Mouse (Mus musculus): ENCODE data around the gene Gm44511. TPM values are rescaled to one million over a fixed set of nuclear protein-coding genes. Genes with fewer than 3 reads are reported as not detected.

The Gm44511 gene
- polyA plus RNA-seq, 1 experiment from 2014 or later: 0.44 TPM

GRCm38 (mm10) chr6:128851151-128851550, 25.0 kb upstream of the Gm44511 start:
- Histone ChIP-seq H3K27ac (ENCODE audit: low read length) (no peak overlapping the region), H3K36me3 (ENCODE audit: control insufficient read depth, insufficient read depth, low read length) (no peaks in the 10 kb centered on the region), H3K4me2 (ENCODE audit: low read depth, low read length) (no peak overlapping the region), H3K4me3 (replicated peaks; ENCODE audit: low read length) (no peak overlapping the region), H3K4me1 (ENCODE audit: control insufficient read depth, insufficient read depth, low read length) (peaks cover 5% of the 10 kb centered on the region; the same call in 1 of the 2 replicates), H3K9me3 (replicated peaks; ENCODE audit: control insufficient read depth, low read length) (no peaks in the 10 kb centered on the region), H3K9ac (ENCODE audit: low read length) (no peak overlapping the region), H3K27me3 (ENCODE audit: control insufficient read depth, insufficient read depth, low read length) (no peaks in the 10 kb centered on the region)
- WGBS: 75% methylated on average over 2 of the region's 2 CpGs
- no peak for ATAC-seq (ENCODE audit: insufficient read depth, low FRiP score)

- ATAC-seq (ENCODE audit: insufficient read depth, low FRiP score): no peak
- no peaks in the 10 kb centered on the region for H3K27me3 ChIP-seq (ENCODE audit: control insufficient read depth, insufficient read depth, low read length)
- H3K4me2 ChIP-seq (ENCODE audit: low read depth, low read length): no peak overlapping the region
- 0 out of 2 replicates have a peak, but pooled peaks cover 2% of the 10 kb centered on the region for H3K4me1 ChIP-seq (ENCODE audit: control insufficient read depth, insufficient read depth, low read length)
- 30% methylated on average over 2 of the region's 2 CpGs for WGBS
- no peak overlapping the region for H3K4me3 ChIP-seq (replicated peaks; ENCODE audit: low read length)
- no peaks in the 10 kb centered on the region for H3K36me3 ChIP-seq (ENCODE audit: control insufficient read depth, insufficient read depth, low read length)
- H3K9me3 ChIP-seq (replicated peaks; ENCODE audit: control insufficient read depth, low read length): no peaks in the 10 kb centered on the region
- H3K27ac ChIP-seq (ENCODE audit: low read length): no peak overlapping the region; the same call in 1 of the 2 replicates
- no peak overlapping the region for H3K9ac ChIP-seq (ENCODE audit: low read length)
Observed at GRCm38 (mm10) chr6:128850671-128851070, 24.6 kb upstream of the Gm44511 start.

- Histone ChIP-seq H3K4me1 (ENCODE audit: control insufficient read depth, insufficient read depth, low read length) (0 out of 2 replicates have a peak, but pooled peaks cover 2% of the 10 kb centered on the region), H3K4me2 (ENCODE audit: low read depth, low read length) (no peak overlapping the region), H3K9me3 (replicated peaks; ENCODE audit: control insufficient read depth, low read length) (no peaks in the 10 kb centered on the region), H3K36me3 (ENCODE audit: control insufficient read depth, insufficient read depth, low read length) (no peaks in the 10 kb centered on the region), H3K27me3 (ENCODE audit: control insufficient read depth, insufficient read depth, low read length) (no peaks in the 10 kb centered on the region), H3K4me3 (replicated peaks; ENCODE audit: low read length) (no peak overlapping the region), H3K27ac (ENCODE audit: low read length) (no peak overlapping the region), H3K9ac (ENCODE audit: low read length) (no peak overlapping the region)
- no peak for ATAC-seq (ENCODE audit: insufficient read depth, low FRiP score)
- 50% methylated on average over 2 of the region's 2 CpGs for WGBS
Observed at GRCm38 (mm10) chr6:128849902-128850301, 23.8 kb upstream of the Gm44511 start.

- Histone ChIP-seq H3K27me3 (ENCODE audit: control insufficient read depth, insufficient read depth, low read length) (no peaks in the 10 kb centered on the region), H3K4me2 (ENCODE audit: low read depth, low read length) (no peak overlapping the region), H3K36me3 (ENCODE audit: control insufficient read depth, insufficient read depth, low read length) (no peaks in the 10 kb centered on the region), H3K9me3 (replicated peaks; ENCODE audit: control insufficient read depth, low read length) (no peaks in the 10 kb centered on the region), H3K9ac (ENCODE audit: low read length) (no peak overlapping the region), H3K4me1 (ENCODE audit: control insufficient read depth, insufficient read depth, low read length) (peaks cover 7% of the 10 kb centered on the region; the same call in 1 of the 2 replicates), H3K27ac (ENCODE audit: low read length) (no peak overlapping the region), H3K4me3 (replicated peaks; ENCODE audit: low read length) (no peak overlapping the region)
- no peak for ATAC-seq (ENCODE audit: insufficient read depth, low FRiP score)
- WGBS: 89% methylated on average over 4 of the region's 4 CpGs
Observed at GRCm38 (mm10) chr6:128847401-128847800, 21.3 kb upstream of the Gm44511 start.

- 76% methylated on average over 6 of the region's 9 CpGs for WGBS
- H3K4me1 ChIP-seq (ENCODE audit: control insufficient read depth, insufficient read depth, low read length): peaks cover 16% of the 10 kb centered on the region; the same call in 1 of the 2 replicates
- ATAC-seq (ENCODE audit: insufficient read depth, low FRiP score): no peak
Observed at GRCm38 (mm10) chr6:128845998-128846542, 20.0 kb upstream of the Gm44511 start.

GRCm38 (mm10) chr6:128845319-128845979, 19.3 kb upstream of the Gm44511 start:
- Histone ChIP-seq H3K9me3 (replicated peaks; ENCODE audit: control insufficient read depth, low read length) (no peaks in the 10 kb centered on the region), H3K9ac (ENCODE audit: low read length) (no peak overlapping the region), H3K4me2 (ENCODE audit: low read depth, low read length) (no peak overlapping the region), H3K27ac (ENCODE audit: low read length) (no peak overlapping the region), H3K4me3 (replicated peaks; ENCODE audit: low read length) (no peak overlapping the region), H3K4me1 (ENCODE audit: control insufficient read depth, insufficient read depth, low read length) (peaks cover 16% of the 10 kb centered on the region; the same call in 1 of the 2 replicates), H3K27me3 (ENCODE audit: control insufficient read depth, insufficient read depth, low read length) (no peaks in the 10 kb centered on the region), H3K36me3 (ENCODE audit: control insufficient read depth, insufficient read depth, low read length) (no peaks in the 10 kb centered on the region)
- 44% methylated on average over 7 of the region's 7 CpGs for WGBS
- ATAC-seq (ENCODE audit: insufficient read depth, low FRiP score): no peak

More at GRCm38 (mm10) chr6:128845998-128846542, 20.0 kb upstream of the Gm44511 start:
- H3K9ac ChIP-seq (ENCODE audit: low read length): no peak overlapping the region
- no peak overlapping the region for H3K4me2 ChIP-seq (ENCODE audit: low read depth, low read length)
- H3K27ac ChIP-seq (ENCODE audit: low read length): no peak overlapping the region
- no peaks in the 10 kb centered on the region for H3K27me3 ChIP-seq (ENCODE audit: control insufficient read depth, insufficient read depth, low read length)
- no peaks in the 10 kb centered on the region for H3K36me3 ChIP-seq (ENCODE audit: control insufficient read depth, insufficient read depth, low read length)
- H3K4me3 ChIP-seq (replicated peaks; ENCODE audit: low read length): no peak overlapping the region
- H3K9me3 ChIP-seq (replicated peaks; ENCODE audit: control insufficient read depth, low read length): no peaks in the 10 kb centered on the region

- Histone ChIP-seq H3K4me3 (replicated peaks; ENCODE audit: low read length) (no peak overlapping the region), H3K4me1 (ENCODE audit: control insufficient read depth, insufficient read depth, low read length) (peaks cover 16% of the 10 kb centered on the region; the same call in 1 of the 2 replicates), H3K9me3 (replicated peaks; ENCODE audit: control insufficient read depth, low read length) (no peaks in the 10 kb centered on the region), H3K36me3 (ENCODE audit: control insufficient read depth, insufficient read depth, low read length) (no peaks in the 10 kb centered on the region), H3K4me2 (ENCODE audit: low read depth, low read length) (no peak overlapping the region), H3K27me3 (ENCODE audit: control insufficient read depth, insufficient read depth, low read length) (no peaks in the 10 kb centered on the region), H3K9ac (ENCODE audit: low read length) (no peak overlapping the region), H3K27ac (ENCODE audit: low read length) (peak overlapping the region; percentile 98; the same call in 1 of the 2 replicates)
- 81% methylated on average over 5 of the region's 5 CpGs for WGBS
- no peak for ATAC-seq (ENCODE audit: insufficient read depth, low FRiP score)
Observed at GRCm38 (mm10) chr6:128844586-128845080, 18.5 kb upstream of the Gm44511 start.

- peak overlapping the region; percentile 33; the same call in 1 of the 2 replicates for H3K9ac ChIP-seq (ENCODE audit: low read length)
- WGBS: 26% methylated on average over 8 of the region's 8 CpGs
Observed at GRCm38 (mm10) chr6:128844131-128844530, 18.0 kb upstream of the Gm44511 start.

GRCm38 (mm10) chr6:128843479-128843992, 17.4 kb upstream of the Gm44511 start:
- Histone ChIP-seq H3K4me2 (ENCODE audit: low read depth, low read length) (peak overlapping the region; percentile 77), H3K36me3 (ENCODE audit: control insufficient read depth, insufficient read depth, low read length) (no peaks in the 10 kb centered on the region), H3K9ac (ENCODE audit: low read length) (peak overlapping the region; percentile 84), H3K4me3 (replicated peaks; ENCODE audit: low read length) (peak overlapping the region; percentile 73), H3K9me3 (replicated peaks; ENCODE audit: control insufficient read depth, low read length) (no peaks in the 10 kb centered on the region), H3K27me3 (ENCODE audit: control insufficient read depth, insufficient read depth, low read length) (no peaks in the 10 kb centered on the region), H3K27ac (ENCODE audit: low read length) (peak overlapping the region; percentile 98), H3K4me1 (ENCODE audit: control insufficient read depth, insufficient read depth, low read length) (peaks cover 16% of the 10 kb centered on the region; the same call in 1 of the 2 replicates)
- peak; percentile 15 for ATAC-seq (ENCODE audit: insufficient read depth, low FRiP score)
- WGBS: under 1% methylated on average over 22 of the region's 22 CpGs

More at GRCm38 (mm10) chr6:128844131-128844530, 18.0 kb upstream of the Gm44511 start:
- no peak for ATAC-seq (ENCODE audit: insufficient read depth, low FRiP score)
- Histone ChIP-seq H3K4me1 (ENCODE audit: control insufficient read depth, insufficient read depth, low read length) (peaks cover 16% of the 10 kb centered on the region; the same call in 1 of the 2 replicates), H3K27ac (ENCODE audit: low read length) (peak overlapping the region; percentile 98), H3K36me3 (ENCODE audit: control insufficient read depth, insufficient read depth, low read length) (no peaks in the 10 kb centered on the region), H3K4me3 (replicated peaks; ENCODE audit: low read length) (peak overlapping the region; percentile 73), H3K9me3 (replicated peaks; ENCODE audit: control insufficient read depth, low read length) (no peaks in the 10 kb centered on the region), H3K4me2 (ENCODE audit: low read depth, low read length) (peak overlapping the region; percentile 77), H3K27me3 (ENCODE audit: control insufficient read depth, insufficient read depth, low read length) (no peaks in the 10 kb centered on the region)

Measured in stomach, embryonic 16.5 days (tissue).